Mouse (Mus musculus) neural tube, embryonic 11.5 days (tissue): ENCODE data around the gene Cd320. TPM values are rescaled to one million over a fixed set of nuclear protein-coding genes. Genes with fewer than 3 reads are reported as not detected.

Source experiments
- ATAC-seq: fragments of 200-750 bp; cut with Nextera tagmentation; 2 replicates; pipeline ENCODE4 v1.8.0; 2017; ENCODE audit warnings: moderate number of reproducible peaks, mild to moderate bottlenecking, moderate TSS enrichment, moderate library complexity; ENCODE audit not compliant: insufficient read depth, low FRiP score, low TSS enrichment
- DNase-seq: peaks from one replicate; pipeline ENCODE4 v3.0.0-alpha.2; 2015; ENCODE audit warnings: low spot score
- H3K27ac ChIP-seq: fragments of 300-500 bp; sonication (generic); 2 replicates; pipeline ENCODE4 v1.5.1; 2014; ENCODE audit warnings: low read depth, mild to moderate bottlenecking, low read length
- H3K27me3 ChIP-seq: fragments of 300-500 bp; sonication (generic); 2 replicates; pipeline ENCODE4 v1.6.1; 2014; ENCODE audit warnings: mild to moderate bottlenecking, low read length, mixed read lengths; ENCODE audit not compliant: control insufficient read depth, insufficient read depth
- H3K36me3 ChIP-seq: fragments of 300-500 bp; sonication (generic); 2 replicates; pipeline ENCODE4 v1.6.1; 2014; ENCODE audit warnings: mild to moderate bottlenecking, low read length, moderate library complexity, mixed read lengths; ENCODE audit not compliant: control insufficient read depth, insufficient read depth
- H3K4me1 ChIP-seq: fragments of 300-500 bp; sonication (generic); 2 replicates; pipeline ENCODE4 v1.6.1; 2014; ENCODE audit warnings: low read length, mixed read lengths; ENCODE audit not compliant: control insufficient read depth, insufficient read depth
- H3K4me2 ChIP-seq: fragments of 300-500 bp; sonication (generic); 2 replicates; pipeline ENCODE4 v1.6.1; 2014; ENCODE audit warnings: low read depth, mild to moderate bottlenecking, moderate library complexity
- H3K4me3 ChIP-seq: fragments of 300-500 bp; sonication (generic); 2 replicates; pipeline ENCODE4 v1.5.1; 2014; ENCODE audit warnings: low read depth, low read length
- H3K9ac ChIP-seq: fragments of 300-500 bp; sonication (generic); 2 replicates; pipeline ENCODE4 v1.6.1; 2014; ENCODE audit warnings: mild to moderate bottlenecking, low read length
- H3K9me3 ChIP-seq: fragments of 300-500 bp; sonication (generic); 2 replicates; pipeline ENCODE4 v1.6.1; 2016; ENCODE audit warnings: low read length; ENCODE audit not compliant: control insufficient read depth
- WGBS: fragments of 180-500 bp; shearing (Covaris S2); extraction: QIAGEN DNeasy Blood & Tissue Kit; methylation state at CpG from one replicate; pipeline ENCODE4 v1.1.7; 2014; 5-methylcytosine and 5-hydroxymethylcytosine counted together
- polyA plus RNA-seq: library from polyadenylated mRNA; unstranded; fragments of >200 nt; fragmentation: Nextera tagmentation; extraction: Ambion mirVana; gene quantifications from 2 replicates; pipeline ENCODE4 v1.2.1, GENCODE M21; 2014

The Cd320 gene
- polyA plus RNA-seq, 1 experiment from 2014 or later, result 79.1 TPM

DNA sequence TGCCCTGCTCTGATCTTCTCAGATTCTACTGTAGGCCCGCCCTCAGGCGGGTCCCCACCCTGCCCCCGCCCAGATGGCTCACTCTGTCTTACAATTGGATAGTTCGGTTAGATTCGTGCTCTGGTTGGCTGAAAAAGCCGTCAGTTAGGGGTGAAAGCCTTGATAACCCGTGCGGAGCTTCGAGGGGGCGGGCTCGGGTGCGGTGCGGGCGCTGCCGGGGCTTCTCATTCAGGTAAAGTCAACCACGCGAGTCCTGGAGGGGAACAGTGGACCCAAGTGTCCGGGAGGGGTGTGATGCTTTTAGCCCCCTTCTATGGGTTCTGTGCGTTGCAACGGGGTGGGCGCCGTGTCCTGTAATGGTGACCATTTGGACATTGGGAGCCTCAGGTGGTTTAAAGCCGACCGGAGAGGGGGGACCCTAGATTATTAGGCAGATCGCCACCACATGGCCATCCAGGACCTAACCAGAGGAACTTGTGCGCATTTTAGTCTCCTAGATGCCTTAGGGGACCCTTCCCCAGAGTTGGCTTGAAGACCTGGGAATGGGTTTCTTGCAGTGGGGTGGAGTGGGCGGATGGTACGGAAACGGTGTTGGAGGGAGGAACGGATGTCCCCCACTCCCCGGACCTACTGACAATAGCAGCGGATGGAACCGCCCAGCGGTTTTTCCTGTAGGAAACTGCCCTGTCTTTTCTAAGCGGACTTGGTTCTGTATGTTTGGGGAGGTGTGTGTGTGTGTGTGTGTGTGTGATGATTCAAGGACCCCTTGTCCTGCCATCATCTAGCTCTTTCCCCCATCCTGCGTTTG lies 32.4 kb upstream of the Cd320 start, which contains the start of gene Kank3:
Kank3 (plus strand) TSS at position 186 of the 808 bp plus-strand sequence.
- ATAC-seq, result peak; percentile 96
- peak within 1 kb of the TSS; percentile 47 for H3K4me2 ChIP-seq
- DNase-seq, result peak; percentile 93
- no peaks in the 10 kb centered on the region for H3K4me1 ChIP-seq
- no peaks in the 10 kb centered on the region for H3K36me3 ChIP-seq
- H3K27me3 ChIP-seq, result peaks cover 8% of the 10 kb centered on the region
- peak within 1 kb of the TSS; percentile 49 for H3K4me3 ChIP-seq
- 2% methylated on average over 36 of the region's 36 CpGs for WGBS
- H3K27ac ChIP-seq, result no peak within 1 kb of the TSS
- no peak within 1 kb of the TSS for H3K9ac ChIP-seq
- no peaks in the 10 kb centered on the region for H3K9me3 ChIP-seq

DNA sequence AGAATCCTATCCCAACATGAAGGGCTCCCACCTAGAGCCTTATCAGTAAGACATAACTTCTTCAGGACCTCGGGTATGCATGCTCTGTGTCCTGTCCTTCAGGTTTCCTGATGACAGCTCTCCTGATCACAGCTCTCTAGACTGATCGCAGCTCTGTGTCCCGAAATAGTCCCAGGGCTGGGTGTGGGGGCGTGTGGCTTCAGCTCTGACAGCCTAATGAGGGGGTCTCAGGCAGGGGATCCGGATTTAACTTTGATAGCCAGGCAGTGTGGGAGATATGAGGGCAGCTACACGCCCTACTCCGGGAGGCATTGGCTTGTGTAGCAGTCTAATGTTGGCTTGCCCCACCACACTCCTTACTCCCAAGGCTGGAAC lies 31.8 kb upstream of the Cd320 start:
- H3K4me1 ChIP-seq, result no peaks in the 10 kb centered on the region
- peak overlapping the region; percentile 47 for H3K4me2 ChIP-seq
- ATAC-seq, result no peak
- 27% methylated on average over 7 of the region's 7 CpGs for WGBS
- peak overlapping the region; percentile 49 for H3K4me3 ChIP-seq
- no peaks in the 10 kb centered on the region for H3K36me3 ChIP-seq
- H3K9ac ChIP-seq, result no peak overlapping the region
- H3K27ac ChIP-seq, result no peak overlapping the region
- no peak for DNase-seq
- H3K9me3 ChIP-seq, result no peaks in the 10 kb centered on the region
- peaks cover 8% of the 10 kb centered on the region for H3K27me3 ChIP-seq

DNA sequence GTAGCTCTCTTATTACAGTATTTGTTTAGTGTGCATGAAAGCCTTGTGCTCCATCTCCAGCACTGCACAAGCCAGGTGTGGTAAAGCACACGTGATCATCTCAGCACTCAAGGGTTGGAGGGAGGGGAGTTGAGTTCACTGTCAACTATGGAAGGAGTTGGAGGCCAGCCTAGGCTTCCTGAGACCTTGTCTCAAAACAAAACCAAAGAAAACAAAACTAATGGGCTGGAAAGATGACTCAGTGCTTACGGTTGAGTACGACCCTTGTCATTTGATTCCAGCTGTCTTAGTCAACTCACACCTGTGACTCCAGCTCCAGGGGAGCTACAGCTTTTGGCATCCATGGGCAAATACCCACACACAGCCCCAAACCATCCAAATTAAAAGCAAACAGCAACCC lies 30.4 kb upstream of the Cd320 start:
- ATAC-seq, result no peak
- H3K27ac ChIP-seq, result no peak overlapping the region
- peaks cover 8% of the 10 kb centered on the region for H3K27me3 ChIP-seq
- H3K4me3 ChIP-seq, result no peak overlapping the region
- H3K9me3 ChIP-seq, result no peaks in the 10 kb centered on the region
- no peak overlapping the region for H3K4me2 ChIP-seq
- no peaks in the 10 kb centered on the region for H3K36me3 ChIP-seq
- WGBS, result 53% methylated on average over 3 of the region's 3 CpGs
- no peak for DNase-seq
- peaks cover 3% of the 10 kb centered on the region; the same call in 1 of the 2 replicates for H3K4me1 ChIP-seq
- no peak overlapping the region for H3K9ac ChIP-seq

DNA sequence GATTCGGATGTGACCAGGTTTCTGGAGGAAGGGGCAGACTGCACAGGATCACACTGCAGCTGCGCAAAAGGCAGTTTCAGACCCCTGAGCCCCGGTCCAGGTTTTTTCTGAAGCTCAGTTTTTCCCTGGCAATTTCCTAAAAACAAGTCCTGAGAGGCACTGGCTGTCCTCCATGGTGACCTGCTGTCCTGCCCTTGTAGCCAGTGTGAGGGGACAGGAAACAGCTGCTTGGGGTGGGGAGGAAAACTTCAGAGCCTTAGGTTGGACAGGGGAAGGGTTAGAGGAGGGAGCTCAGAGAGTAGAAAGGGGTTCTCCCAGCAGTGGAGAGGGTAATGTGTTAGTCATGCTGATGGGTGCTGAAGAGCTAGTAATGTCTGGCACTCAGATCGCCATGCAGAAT lies 29.9 kb upstream of the Cd320 start:
- Histone ChIP-seq H3K9ac (no peak overlapping the region), H3K27ac (no peak overlapping the region), H3K4me3 (no peak overlapping the region), H3K27me3 (peaks cover 8% of the 10 kb centered on the region), H3K4me1 (peaks cover 6% of the 10 kb centered on the region), H3K36me3 (no peaks in the 10 kb centered on the region), H3K4me2 (no peak overlapping the region), H3K9me3 (no peaks in the 10 kb centered on the region)
- ATAC-seq (no peak), DNase-seq (no peak)
- WGBS, result 68% methylated on average over 4 of the region's 4 CpGs

DNA sequence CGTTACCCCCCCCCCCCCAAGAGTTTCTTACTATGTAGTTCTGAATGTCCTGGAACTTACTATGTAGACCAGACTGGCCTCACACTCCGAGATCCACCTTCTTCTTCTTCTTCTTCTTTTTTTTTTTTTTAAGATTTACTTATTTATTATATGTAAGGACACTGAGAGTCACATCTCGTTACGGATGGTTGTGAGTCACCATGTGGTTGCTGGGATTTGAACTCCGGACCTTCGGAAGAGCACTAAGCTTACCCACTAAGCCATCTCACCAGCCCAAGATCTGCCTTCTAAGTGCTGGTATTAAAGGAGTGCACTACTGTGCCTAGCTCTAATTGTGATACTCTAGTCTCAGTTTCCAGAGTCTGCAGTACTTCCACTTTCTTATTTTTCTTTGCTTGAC lies 27.5 kb upstream of the Cd320 start:
- no peaks in the 10 kb centered on the region for H3K9me3 ChIP-seq
- H3K4me2 ChIP-seq, result no peak overlapping the region
- 94% methylated on average over 5 of the region's 6 CpGs for WGBS
- H3K27ac ChIP-seq, result no peak overlapping the region
- H3K27me3 ChIP-seq, result peaks cover 8% of the 10 kb centered on the region
- H3K4me3 ChIP-seq, result no peak overlapping the region
- DNase-seq (no peak), ATAC-seq (no peak)
- H3K36me3 ChIP-seq, result no peaks in the 10 kb centered on the region; the same call in none of the 2 replicates
- H3K4me1 ChIP-seq, result peaks cover 12% of the 10 kb centered on the region
- H3K9ac ChIP-seq, result no peak overlapping the region

DNA sequence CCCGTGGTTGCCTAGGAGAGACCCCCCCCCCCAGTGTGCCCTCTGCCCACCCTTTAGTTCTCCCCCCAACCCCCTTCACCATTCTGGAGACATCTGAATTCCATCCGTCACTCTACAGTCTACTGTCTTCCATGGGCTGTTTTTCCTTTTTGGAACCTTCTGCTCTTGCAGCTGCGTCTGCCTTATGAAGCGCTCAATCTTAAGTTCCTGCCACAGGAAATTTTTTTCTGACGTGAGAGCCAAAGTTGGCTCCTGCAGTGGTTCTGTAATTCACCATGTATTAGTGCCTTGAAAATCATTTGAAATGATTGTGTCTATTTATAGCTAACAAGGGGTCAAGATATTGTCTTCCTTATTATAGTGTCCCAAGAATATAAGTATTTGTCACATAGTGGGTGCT lies 26.3 kb upstream of the Cd320 start:
- Histone ChIP-seq H3K4me3 (no peak overlapping the region), H3K27me3 (no peaks in the 10 kb centered on the region), H3K4me1 (peaks cover 12% of the 10 kb centered on the region), H3K36me3 (peaks cover 3% of the 10 kb centered on the region), H3K4me2 (peak overlapping the region; percentile 48; the same call in 1 of the 2 replicates), H3K9ac (no peak overlapping the region), H3K27ac (no peak overlapping the region), H3K9me3 (no peaks in the 10 kb centered on the region)
- ATAC-seq, result no peak
- 78% methylated on average over 5 of the region's 5 CpGs for WGBS
- no peak for DNase-seq

DNA sequence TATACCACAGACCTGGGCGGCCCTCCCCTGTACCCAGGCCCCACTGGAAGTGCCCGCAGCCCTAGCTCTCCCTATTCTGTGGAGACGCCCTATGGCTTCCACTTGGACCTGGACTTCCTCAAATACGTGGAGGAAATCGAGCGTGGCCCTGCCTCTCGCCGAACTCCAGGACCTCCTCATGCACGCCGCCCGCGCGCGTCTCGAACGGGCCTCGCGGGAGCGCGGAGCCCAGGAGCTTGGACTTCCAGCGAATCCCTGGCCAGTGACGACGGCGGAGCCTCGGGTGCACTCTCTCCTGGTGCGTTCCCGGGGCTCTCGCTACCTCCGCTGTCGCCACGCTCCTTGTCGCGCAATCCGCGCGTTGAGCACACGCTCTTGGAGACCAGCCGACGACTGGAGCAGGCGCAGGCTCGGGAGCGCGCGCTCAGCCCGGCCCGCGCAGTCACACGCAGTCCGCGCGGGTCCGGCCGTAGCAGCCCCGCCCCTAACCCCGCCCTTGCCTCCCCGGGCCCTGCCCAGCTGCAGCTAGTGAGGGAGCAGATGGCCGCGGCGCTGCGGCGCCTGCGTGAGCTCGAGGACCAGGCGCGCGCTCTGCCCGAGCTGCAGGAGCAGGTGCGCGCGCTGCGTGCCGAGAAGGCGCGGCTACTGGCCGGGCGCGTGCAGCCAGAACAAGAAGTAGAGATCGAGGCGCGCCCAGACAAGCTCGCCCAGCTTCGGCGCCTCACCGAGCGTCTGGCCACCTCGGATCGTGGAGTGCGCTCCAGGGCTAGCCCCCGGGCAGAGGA lies 25.5 kb upstream of the Cd320 start:
- peak overlapping the region; percentile 48 for H3K4me2 ChIP-seq
- under 1% methylated on average over 89 of the region's 89 CpGs for WGBS
- no peaks in the 10 kb centered on the region for H3K27me3 ChIP-seq
- H3K9me3 ChIP-seq, result no peaks in the 10 kb centered on the region
- peak; percentile 98 for DNase-seq
- ATAC-seq, result peak; percentile 95
- peaks cover 7% of the 10 kb centered on the region for H3K36me3 ChIP-seq
- peak overlapping the region; percentile 74 for H3K9ac ChIP-seq
- H3K4me3 ChIP-seq, result peak overlapping the region; percentile 26
- H3K27ac ChIP-seq, result peak overlapping the region; percentile 80
- peaks cover 12% of the 10 kb centered on the region for H3K4me1 ChIP-seq

DNA sequence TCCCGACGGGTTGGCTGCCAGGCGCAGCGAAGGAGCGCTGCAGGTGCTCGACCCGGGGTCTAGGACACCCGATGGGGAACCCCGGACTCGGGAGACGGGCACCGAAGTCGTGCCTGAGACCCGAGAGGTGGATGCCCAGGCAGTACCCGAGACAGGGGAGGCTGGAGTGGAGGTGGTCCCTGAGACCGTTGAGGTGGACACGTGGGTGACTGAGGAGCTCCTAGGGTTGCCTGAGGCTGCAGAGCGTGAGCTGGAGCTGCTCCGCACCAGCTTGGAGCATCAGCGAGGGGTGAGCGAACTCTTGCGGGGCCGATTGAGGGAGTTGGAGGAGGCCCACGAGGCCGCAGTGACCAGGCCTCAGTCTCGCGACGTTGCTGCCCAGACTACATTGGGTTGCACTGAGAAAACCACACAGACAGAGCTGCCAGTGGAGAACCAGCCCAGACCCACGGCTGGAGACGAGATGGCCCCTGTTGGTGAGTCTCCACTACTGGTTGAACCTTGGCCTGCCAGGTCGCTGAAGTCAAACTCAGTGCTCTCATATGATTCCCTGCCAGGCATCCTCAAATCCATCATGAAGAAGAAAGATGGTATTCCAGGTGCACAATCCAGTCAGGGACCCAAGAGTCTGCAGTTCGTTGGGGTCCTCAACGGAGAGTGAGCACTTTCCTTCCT lies 24.8 kb upstream of the Cd320 start:
- WGBS, result 20% methylated on average over 33 of the region's 33 CpGs
- Histone ChIP-seq H3K4me1 (peaks cover 14% of the 10 kb centered on the region), H3K9ac (peak overlapping the region; percentile 74), H3K27me3 (no peaks in the 10 kb centered on the region), H3K36me3 (peaks cover 7% of the 10 kb centered on the region), H3K9me3 (no peaks in the 10 kb centered on the region), H3K4me3 (peak overlapping the region; percentile 26), H3K27ac (peak overlapping the region; percentile 80), H3K4me2 (peak overlapping the region; percentile 48)
- DNase-seq (no peak), ATAC-seq (peak; percentile 2)
